In the genomic region with DNA sequence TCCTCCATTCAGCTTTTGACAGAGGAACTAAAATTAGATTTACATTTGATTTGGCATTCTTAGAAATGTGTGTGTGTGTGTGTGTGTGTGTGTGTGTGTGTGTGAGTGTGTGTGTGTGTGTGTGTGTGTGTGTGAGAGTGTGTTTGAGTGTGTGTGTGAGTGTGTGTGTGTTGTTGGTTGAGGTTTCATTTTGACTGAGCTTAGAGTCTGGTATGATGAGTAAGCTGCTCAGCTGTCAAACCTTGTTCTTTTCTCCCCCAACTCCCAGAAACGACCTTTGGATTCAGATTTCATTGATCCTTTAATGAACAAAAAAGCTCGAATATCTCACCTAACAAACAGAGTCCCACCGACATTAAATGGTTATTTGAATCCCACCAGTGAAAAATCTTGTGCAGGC, we compare ENCODE assay signal across 19 mouse cellular contexts.
"Had no signal": no experiment of that assay in that cellular context is flagged by ENCODE, and none has a peak within 500 bp of the region (broad histone marks: within the 10 kb centered on the region; RNA-seq: fewer than 3 reads in every experiment).

No protein-coding gene starts in this region.

- H3K4me1 ChIP-seq: neural tube, embryonic 15.5 days had no signal

- H3K36me3 ChIP-seq: midbrain, embryonic 12.5 days; neural tube, embryonic 13.5 days; neural tube, embryonic 15.5 days had no signal

- H3K27ac ChIP-seq: liver, embryonic 15.5 days; midbrain, embryonic 12.5 days; neural tube, embryonic 13.5 days; neural tube, embryonic 15.5 days had no signal

- H3K9ac ChIP-seq: liver, embryonic 15.5 days; lung, embryonic 14.5 days; midbrain, embryonic 12.5 days; neural tube, embryonic 13.5 days; neural tube, embryonic 15.5 days had no signal

- ATAC-seq: midbrain, embryonic 16.5 days had no signal

- H3K27me3 ChIP-seq: liver, embryonic 15.5 days; midbrain, embryonic 12.5 days; neural tube, embryonic 13.5 days; neural tube, embryonic 15.5 days had no signal

- H3K4me2 ChIP-seq: liver, embryonic 15.5 days; lung, embryonic 14.5 days; midbrain, embryonic 12.5 days; neural tube, embryonic 13.5 days; neural tube, embryonic 15.5 days had no signal

- H3K4me3 ChIP-seq: liver, embryonic 15.5 days; midbrain, embryonic 12.5 days; myocyte; neural tube, embryonic 13.5 days; neural tube, embryonic 15.5 days had no signal

- DNase-seq: lung, adult 18-20 months; lung, embryonic 14.5 days; lung, postnatal 10 days; lung, postnatal 4 days; midbrain, embryonic 14.5 days; retina, postnatal 1 day; right cerebral cortex, adult 18-20 months; right cerebral cortex, postnatal 25 days; right cerebral cortex, postnatal 4 days; spleen, adult 18-20 months; thymus, adult 18-20 months; thymus, postnatal 25 days; thymus, postnatal 4 days had no signal

- H3K9me3 ChIP-seq: liver, embryonic 15.5 days; midbrain, embryonic 12.5 days; neural tube, embryonic 13.5 days; neural tube, embryonic 15.5 days had no signal
